Mouse (Mus musculus): ENCODE measurements around the gene Ankrd54.

GRCm38 (mm10) chr15:79098220-79098619, 35.5 kb upstream of the Ankrd54 start:
- no peak for TF ChIP-seq ZNF384 (IDR thresholded peaks at IDR 0.05; ENCODE audit: low read depth, low read length)
- TF ChIP-seq ZC3H11A (IDR thresholded peaks at IDR 0.05; ENCODE audit: borderline replicate concordance, low read depth, low read length), result no peak
- no peak for TF ChIP-seq CHD2 (IDR thresholded peaks at IDR 0.05; ENCODE audit: low read depth, low read length)
- TF ChIP-seq MAFK (IDR thresholded peaks at IDR 0.05; ENCODE audit: insufficient read depth, low read depth, low read length), result no peak
- TF ChIP-seq HCFC1 (IDR thresholded peaks at IDR 0.05; ENCODE audit: borderline replicate concordance, insufficient read depth, low read length), result no peak
